Mouse (Mus musculus) ES-Bruce4 (cell line): ENCODE results near the gene Upp1.

Experiments used
- CTCF ChIP-seq: IDR thresholded peaks from one replicate; pipeline ENCODE4 v1.8.1; 2011; ENCODE audit warnings: low read depth, low read length
- EP300 ChIP-seq: IDR thresholded peaks from 2 replicates; pipeline ENCODE4 v1.6.1; 2011; ENCODE audit warnings: low read depth, low read length; ENCODE audit not compliant: insufficient read depth
- POLR2A ChIP-seq: IDR thresholded peaks from one replicate; pipeline ENCODE4 v1.8.1; 2011; ENCODE audit warnings: low read length; ENCODE audit not compliant: insufficient read depth

DNA sequence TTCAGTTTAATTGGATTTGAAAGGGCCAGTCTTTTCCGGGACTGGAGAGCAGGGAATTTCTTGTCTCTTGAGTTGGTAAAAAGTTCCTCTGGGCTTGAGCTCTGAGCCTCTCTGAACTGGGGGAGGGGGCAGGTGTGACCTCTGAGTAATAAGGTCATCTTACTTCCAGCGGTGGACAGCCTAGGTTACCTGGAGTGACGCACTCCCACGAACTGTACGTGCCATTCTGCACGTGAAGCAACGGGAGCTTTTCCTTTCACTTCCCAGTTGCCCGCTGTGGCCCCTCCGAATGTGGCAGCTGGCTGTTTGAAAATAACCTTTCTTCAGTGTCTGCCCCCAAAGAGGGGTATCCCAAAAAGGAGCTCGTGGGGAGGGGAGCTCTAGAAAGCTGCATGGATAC, 1.8 kb upstream of the Upp1 start:
- no peak for TF ChIP-seq CTCF
- TF ChIP-seq POLR2A, result no peak
- peak; percentile 100 for TF ChIP-seq EP300
